In the genomic region with DNA sequence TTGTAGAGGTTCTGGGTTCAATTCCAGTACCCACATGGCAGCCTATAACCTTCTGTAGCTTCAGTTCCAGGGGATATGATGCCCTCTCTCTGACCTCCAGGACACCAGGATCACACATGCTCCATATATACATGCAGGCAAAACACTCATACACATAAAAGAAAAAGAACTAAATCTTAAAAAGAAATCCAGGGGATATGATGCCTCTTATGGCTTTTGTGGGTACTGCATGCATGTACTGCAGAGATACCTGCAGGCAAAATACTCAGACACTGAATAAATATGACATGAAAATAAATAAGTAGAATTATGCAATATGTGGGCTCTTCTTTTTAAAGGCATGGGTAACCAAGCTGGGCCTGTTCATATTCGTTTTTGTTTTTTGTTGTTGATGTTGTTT, we compare ENCODE assay signal across 1 mouse cellular context.
TF ChIP-seq lines count a peak whose summit lies in the region.

No protein-coding gene starts in this region.

TF ChIP-seq in MEL, 35 proteins besides CTCF, POLR2A, EP300 and RAD21 (continued from another document):
- TF ChIP-seq POLR2AphosphoS5 (IDR thresholded peaks at IDR 0.05; ENCODE audit: borderline replicate concordance, low read depth, low read length) (no peak), MXI1 (IDR thresholded peaks at IDR 0.05; ENCODE audit: low read depth, low read length) (no peak), ZMIZ1 (IDR thresholded peaks at IDR 0.05; ENCODE audit: low read depth, low read length) (no peak), GABPA (IDR thresholded peaks at IDR 0.05; ENCODE audit: low read depth, low read length) (no peak), JUND (IDR thresholded peaks at IDR 0.05; ENCODE audit: low read depth, low read length) (no peak), MAX (IDR thresholded peaks at IDR 0.05; ENCODE audit: low read length) (no peak), RCOR1 (IDR thresholded peaks at IDR 0.05; ENCODE audit: low read depth, low read length) (no peak), TAL1 (IDR thresholded peaks at IDR 0.05; ENCODE audit: low read length) (no peak)
